Mouse (Mus musculus) gastrocnemius, adult 18-20 months (tissue): Measurements from ENCODE around the gene Tssk2. TPM values are rescaled to one million over a fixed set of nuclear protein-coding genes. Genes with fewer than 3 reads are reported as not detected.

Experiments
- DNase-seq: peaks from one replicate; pipeline ENCODE4 v3.0.0; 2021; ENCODE audit warnings: low spot score
- total RNA-seq, 2 experiments: library from RNA; stranded (reverse); gene quantifications; 2 replicates each; pipeline ENCODE4 v1.2.3; 2021

Tssk2 gene
- total RNA-seq, 2 experiments from 2014 or later, result not detected

GRCm38 (mm10) chr16:17945081-17945831 lies 46.8 kb downstream of the Tssk2 start:
- DNase-seq, result no peak

- no peak for DNase-seq
Measured at GRCm38 (mm10) chr16:17949421-17949877, 51.0 kb downstream of the Tssk2 start.

Other genes with a start within 250 kb of the Tssk2 start
- gene Med15, start 165.7 kb upstream of the Tssk2 start, total RNA-seq, result 10 to 100 TPM; 17.5 to 20.1 TPM
- 10 to 100 TPM; 21.8 to 23.4 TPM for gene Klhl22, start 139.0 kb upstream of the Tssk2 start, total RNA-seq
- gene Scarf2, start 101.4 kb upstream of the Tssk2 start, total RNA-seq, result 1 to 10 TPM; 2.6 to 4.0 TPM
- not detected for gene B830017H08Rik, start 65.5 kb upstream of the Tssk2 start, total RNA-seq
- gene Car15, start 60.3 kb upstream of the Tssk2 start, total RNA-seq, result 1 to 10 TPM in 1 of 2 experiments, under 1 TPM in 1; 0.87 to 1.2 TPM
- gene Gm20518, start 7.0 kb upstream of the Tssk2 start, total RNA-seq, result under 1 TPM; 0.05 to 0.09 TPM
- gene Tssk1, start 4.4 kb upstream of the Tssk2 start, total RNA-seq, result under 1 TPM in 1 of 2 experiments, not detected in 1; 0.07 TPM
- gene Dgcr2, start 75 bp upstream of the Tssk2 start, total RNA-seq, result 10 to 100 TPM; 20.3 to 21.4 TPM
- gene Ess2, start 12.7 kb downstream of the Tssk2 start, total RNA-seq, result 1 to 10 TPM; 5.7 to 6.0 TPM
- gene Gsc2, start 16.4 kb downstream of the Tssk2 start, total RNA-seq, result not detected
- gene Slc25a1, start 29.6 kb downstream of the Tssk2 start, total RNA-seq, result 1 to 10 TPM; 3.2 to 4.7 TPM
- gene Vpreb2, start 81.8 kb downstream of the Tssk2 start, total RNA-seq, result not detected
- gene Dgcr6, start 154.2 kb downstream of the Tssk2 start, total RNA-seq, result 10 to 100 TPM; 46.9 to 50.4 TPM
- gene Prodh, start 191.6 kb downstream of the Tssk2 start, total RNA-seq, result 10 to 100 TPM in 1 of 2 experiments, 1 to 10 TPM in 1; 4.6 to 11.1 TPM
- under 1 TPM in 1 of 2 experiments, not detected in 1; 0.11 TPM for gene Rtn4r, start 229.0 kb downstream of the Tssk2 start, total RNA-seq